Mouse (Mus musculus) large intestine, adult 2 months (tissue): ENCODE data around the gene Fam107a. TPM values are rescaled to one million over a fixed set of nuclear protein-coding genes. Genes with fewer than 3 reads are reported as not detected.

Experiments used
- DNase-seq: peaks from one replicate; pipeline ENCODE4 v3.0.0-alpha.2; 2012; ENCODE audit warnings: low read depth, low spot score
- WGBS: fragments of 180-500 bp; shearing (Covaris S2); methylation state at CpG from one replicate; pipeline ENCODE4 v1.1.7; 2018; 5-methylcytosine and 5-hydroxymethylcytosine counted together
- polyA plus RNA-seq: library from polyadenylated mRNA; depleted of rRNA; stranded (reverse); fragments of >200 nt; gene quantifications from 2 replicates; pipeline ENCODE4 v1.2.3, GENCODE M21; 2012; rRNA removed

The Fam107a gene
- polyA plus RNA-seq, 1 experiment: 0.58 TPM

- DNase-seq: peak; percentile 63
- 20% methylated on average over 3 of the region's 3 CpGs for WGBS
These were observed 59.1 kb downstream of the Fam107a start for GRCm38 (mm10) chr14:8258752-8259151.

- DNase-seq: no peak
These were observed 59.5 kb downstream of the Fam107a start for GRCm38 (mm10) chr14:8258335-8258627.

GRCm38 (mm10) chr14:8257521-8258334, 60.1 kb downstream of the Fam107a start:
- WGBS: 30% methylated on average over 7 of the region's 7 CpGs
- DNase-seq: no peak

More at GRCm38 (mm10) chr14:8258335-8258627, 59.5 kb downstream of the Fam107a start:
- 20% methylated on average over 3 of the region's 3 CpGs for WGBS

- DNase-seq: no peak
- 63% methylated on average over 5 of the region's 5 CpGs for WGBS
These were observed 60.9 kb downstream of the Fam107a start for GRCm38 (mm10) chr14:8256881-8257280.

- DNase-seq: no peak
- WGBS: 81% methylated on average over 6 of the region's 6 CpGs
These were observed 61.8 kb downstream of the Fam107a start for GRCm38 (mm10) chr14:8256072-8256471.

GRCm38 (mm10) chr14:8255076-8255729, 62.6 kb downstream of the Fam107a start:
- no peak for DNase-seq
- WGBS: 69% methylated on average over 7 of the region's 7 CpGs

GRCm38 (mm10) chr14:8251330-8251885, 66.4 kb downstream of the Fam107a start:
- DNase-seq: no peak
- 88% methylated on average over 8 of the region's 8 CpGs for WGBS

GRCm38 (mm10) chr14:8250141-8250871, 67.5 kb downstream of the Fam107a start:
- no peak for DNase-seq
- 57% methylated on average over 9 of the region's 9 CpGs for WGBS

- no peak for DNase-seq
- 92% methylated on average over 1 of the region's 1 CpGs for WGBS
These were observed 68.6 kb downstream of the Fam107a start for GRCm38 (mm10) chr14:8249206-8249605.

- 71% methylated on average over 8 of the region's 8 CpGs for WGBS
- no peak for DNase-seq
These were observed 70.9 kb downstream of the Fam107a start for GRCm38 (mm10) chr14:8246878-8247277.

Other genes with a start within 250 kb of the Fam107a start
- 5.7 and 6.0 TPM in 2 replicates for gene Rpp14, start 237.7 kb downstream of the Fam107a start, polyA plus RNA-seq
- 37.9 and 41.5 TPM in 2 replicates for gene Pxk, start 219.8 kb downstream of the Fam107a start, polyA plus RNA-seq
- 49.9 and 54.7 TPM in 2 replicates for gene Pdhb, start 145.0 kb downstream of the Fam107a start, polyA plus RNA-seq
- 6.5 and 7.4 TPM in 2 replicates for gene Kctd6, start 103.9 kb downstream of the Fam107a start, polyA plus RNA-seq
- gene Acox2, start 58.7 kb downstream of the Fam107a start, polyA plus RNA-seq: 5.5 and 10.6 TPM in 2 replicates
- gene Oit1, start 60.7 kb upstream of the Fam107a start, polyA plus RNA-seq: 112 and 138 TPM in 2 replicates